Mouse (Mus musculus) forebrain, embryonic 10.5 days (tissue): ENCODE results near the gene Gm10799. TPM values are rescaled to one million over a fixed set of nuclear protein-coding genes. Genes with fewer than 3 reads are reported as not detected.

Experiments used
- DNase-seq: peaks from one replicate; pipeline ENCODE4 v3.0.0-alpha.2; 2017; ENCODE audit warnings: low spot score; ENCODE audit errors: extremely low spot score
- H3K27ac ChIP-seq: fragments of 300-500 bp; sonication (generic); 2 replicates; pipeline ENCODE4 v1.5.1; 2016; ENCODE audit warnings: mild to moderate bottlenecking
- H3K27me3 ChIP-seq: fragments of 300-500 bp; sonication (generic); 2 replicates; pipeline ENCODE4 v1.6.1; 2016; ENCODE audit warnings: mild to moderate bottlenecking; ENCODE audit not compliant: poor library complexity, severe bottlenecking
- H3K36me3 ChIP-seq: fragments of 300-500 bp; sonication (generic); replicated peaks from 2 replicates; pipeline ENCODE4 v1.6.1; 2016; ENCODE audit warnings: mild to moderate bottlenecking, moderate library complexity
- H3K4me1 ChIP-seq: fragments of 300-500 bp; sonication (generic); 2 replicates; pipeline ENCODE4 v1.6.1; 2016
- H3K4me3 ChIP-seq: fragments of 300-500 bp; sonication (generic); 2 replicates; pipeline ENCODE4 v1.5.1; 2016; ENCODE audit warnings: mild to moderate bottlenecking, moderate library complexity
- H3K9me3 ChIP-seq: fragments of 300-500 bp; sonication (generic); 2 replicates; pipeline ENCODE4 v1.6.1; 2016; ENCODE audit warnings: mild to moderate bottlenecking, moderate library complexity
- WGBS: fragments of 180-500 bp; shearing (Covaris S2); methylation state at CpG from one replicate; pipeline ENCODE4 v1.1.7; 2016; 5-methylcytosine and 5-hydroxymethylcytosine counted together
- polyA plus RNA-seq: library from polyadenylated mRNA; unstranded; fragments of >200 nt; fragmentation: Nextera tagmentation; extraction: Ambion mirVana; gene quantifications from 2 replicates; pipeline ENCODE4 v1.2.1, GENCODE M21; 2016

Gene Gm10799
- polyA plus RNA-seq, 1 experiment from 2014 or later = not detected

GRCm38 (mm10) chr2:104060996-104061395, 7.4 kb downstream of the Gm10799 start:
- no peaks in the 10 kb centered on the region for H3K27me3 ChIP-seq
- peaks cover 31% of the 10 kb centered on the region for H3K36me3 ChIP-seq
- no peak overlapping the region for H3K27ac ChIP-seq
- DNase-seq = no peak
- no peaks in the 10 kb centered on the region for H3K9me3 ChIP-seq
- H3K4me3 ChIP-seq = no peak overlapping the region
- H3K4me1 ChIP-seq = no peaks in the 10 kb centered on the region
- 98% methylated on average over 6 of the region's 6 CpGs for WGBS

GRCm38 (mm10) chr2:104059786-104060185, 8.6 kb downstream of the Gm10799 start:
- WGBS = 79% methylated on average over 10 of the region's 10 CpGs
- no peak for DNase-seq

GRCm38 (mm10) chr2:104058954-104059353, 9.4 kb downstream of the Gm10799 start:
- Histone ChIP-seq H3K4me1 (no peaks in the 10 kb centered on the region), H3K27me3 (no peaks in the 10 kb centered on the region), H3K27ac (no peak overlapping the region), H3K9me3 (no peaks in the 10 kb centered on the region), H3K36me3 (peaks cover 50% of the 10 kb centered on the region), H3K4me3 (no peak overlapping the region)
- DNase-seq = no peak
- 93% methylated on average over 4 of the region's 4 CpGs for WGBS

More at GRCm38 (mm10) chr2:104059786-104060185, 8.6 kb downstream of the Gm10799 start:
- no peaks in the 10 kb centered on the region for H3K27me3 ChIP-seq
- no peak overlapping the region for H3K27ac ChIP-seq
- peaks cover 42% of the 10 kb centered on the region for H3K36me3 ChIP-seq
- H3K4me3 ChIP-seq = no peak overlapping the region
- H3K9me3 ChIP-seq = no peaks in the 10 kb centered on the region
- H3K4me1 ChIP-seq = no peaks in the 10 kb centered on the region

GRCm38 (mm10) chr2:104058381-104058780, 10.0 kb downstream of the Gm10799 start:
- Histone ChIP-seq H3K27me3 (no peaks in the 10 kb centered on the region), H3K36me3 (peaks cover 56% of the 10 kb centered on the region), H3K9me3 (no peaks in the 10 kb centered on the region), H3K4me3 (no peak overlapping the region), H3K27ac (no peak overlapping the region), H3K4me1 (no peaks in the 10 kb centered on the region)
- DNase-seq = no peak
- WGBS = 95% methylated on average over 1 of the region's 1 CpGs

- H3K36me3 ChIP-seq = peaks cover 38% of the 10 kb centered on the region
- H3K27me3 ChIP-seq = no peaks in the 10 kb centered on the region
- H3K27ac ChIP-seq = no peak overlapping the region
- no peak for DNase-seq
- no peaks in the 10 kb centered on the region for H3K9me3 ChIP-seq
- H3K4me3 ChIP-seq = no peak overlapping the region
- 77% methylated on average over 1 of the region's 1 CpGs for WGBS
- peaks cover 5% of the 10 kb centered on the region for H3K4me1 ChIP-seq
Measured at GRCm38 (mm10) chr2:104044479-104045080, 23.8 kb downstream of the Gm10799 start.

GRCm38 (mm10) chr2:104043624-104044478, 24.5 kb downstream of the Gm10799 start:
- peaks cover 45% of the 10 kb centered on the region for H3K36me3 ChIP-seq
- peaks cover 5% of the 10 kb centered on the region for H3K4me1 ChIP-seq
- WGBS = 50% methylated on average over 5 of the region's 5 CpGs
- no peak for DNase-seq
- H3K4me3 ChIP-seq = no peak overlapping the region
- no peaks in the 10 kb centered on the region for H3K9me3 ChIP-seq
- H3K27me3 ChIP-seq = no peaks in the 10 kb centered on the region
- H3K27ac ChIP-seq = no peak overlapping the region

GRCm38 (mm10) chr2:104042766-104043165, 25.6 kb downstream of the Gm10799 start:
- H3K4me3 ChIP-seq = no peak overlapping the region
- H3K9me3 ChIP-seq = no peaks in the 10 kb centered on the region
- 97% methylated on average over 15 of the region's 15 CpGs for WGBS
- DNase-seq = no peak
- no peak overlapping the region for H3K27ac ChIP-seq
- H3K4me1 ChIP-seq = peaks cover 5% of the 10 kb centered on the region
- H3K36me3 ChIP-seq = peaks cover 42% of the 10 kb centered on the region
- no peaks in the 10 kb centered on the region for H3K27me3 ChIP-seq

GRCm38 (mm10) chr2:104041632-104042031, 26.7 kb downstream of the Gm10799 start:
- DNase-seq = no peak
- H3K36me3 ChIP-seq = peaks cover 50% of the 10 kb centered on the region
- no peak overlapping the region for H3K4me3 ChIP-seq
- H3K27ac ChIP-seq = no peak overlapping the region
- 90% methylated on average over 5 of the region's 5 CpGs for WGBS
- peaks cover 5% of the 10 kb centered on the region for H3K4me1 ChIP-seq
- H3K9me3 ChIP-seq = no peaks in the 10 kb centered on the region
- no peaks in the 10 kb centered on the region for H3K27me3 ChIP-seq

- 87% methylated on average over 2 of the region's 2 CpGs for WGBS
- Histone ChIP-seq H3K9me3 (no peaks in the 10 kb centered on the region), H3K36me3 (peaks cover 66% of the 10 kb centered on the region), H3K4me1 (no peaks in the 10 kb centered on the region), H3K27me3 (no peaks in the 10 kb centered on the region), H3K4me3 (no peak overlapping the region), H3K27ac (no peak overlapping the region)
- DNase-seq = no peak
Measured at GRCm38 (mm10) chr2:104038236-104038635, 30.1 kb downstream of the Gm10799 start.

- peaks cover 72% of the 10 kb centered on the region for H3K36me3 ChIP-seq
- H3K4me3 ChIP-seq = no peak overlapping the region
- no peaks in the 10 kb centered on the region for H3K9me3 ChIP-seq
- no peaks in the 10 kb centered on the region for H3K4me1 ChIP-seq
- DNase-seq = no peak
- 77% methylated on average over 3 of the region's 3 CpGs for WGBS
- H3K27me3 ChIP-seq = no peaks in the 10 kb centered on the region
- no peak overlapping the region for H3K27ac ChIP-seq
Measured at GRCm38 (mm10) chr2:104036316-104036715, 32.0 kb downstream of the Gm10799 start.

GRCm38 (mm10) chr2:104035595-104035994, 32.8 kb downstream of the Gm10799 start:
- Histone ChIP-seq H3K27ac (no peak overlapping the region), H3K27me3 (no peaks in the 10 kb centered on the region), H3K4me1 (no peaks in the 10 kb centered on the region), H3K36me3 (peaks cover 72% of the 10 kb centered on the region), H3K4me3 (no peak overlapping the region), H3K9me3 (no peaks in the 10 kb centered on the region)
- DNase-seq = no peak
- WGBS = 86% methylated on average over 6 of the region's 6 CpGs

- 31% methylated on average over 3 of the region's 3 CpGs for WGBS
- Histone ChIP-seq H3K27me3 (no peaks in the 10 kb centered on the region), H3K36me3 (peaks cover 70% of the 10 kb centered on the region), H3K9me3 (no peaks in the 10 kb centered on the region), H3K27ac (no peak overlapping the region), H3K4me1 (no peaks in the 10 kb centered on the region), H3K4me3 (no peak overlapping the region)
- peak; percentile 42 for DNase-seq
Measured at GRCm38 (mm10) chr2:104034832-104035472, 33.4 kb downstream of the Gm10799 start.

GRCm38 (mm10) chr2:104032056-104032455, 36.3 kb downstream of the Gm10799 start:
- Histone ChIP-seq H3K9me3 (no peaks in the 10 kb centered on the region), H3K27me3 (no peaks in the 10 kb centered on the region), H3K36me3 (peaks cover 47% of the 10 kb centered on the region), H3K4me1 (peaks cover 28% of the 10 kb centered on the region), H3K27ac (no peak overlapping the region), H3K4me3 (no peak overlapping the region)
- no peak for DNase-seq
- WGBS = 91% methylated on average over 3 of the region's 3 CpGs
